Mouse (Mus musculus) embryonic fibroblast, embryonic 13.5 days (primary cell): ENCODE measurements at regions not wholly inside any gene's neighbourhood (a gene's known extent, or its start where the extent isn't known, plus 50 kb on each side); places are given as distances from the start of the nearest gene placed in this dataset.

Experiments used
- H3K27ac ChIP-seq: 2 replicates; pipeline ENCODE4 v1.5.1; 2012; ENCODE audit warnings: low read length, control low read depth, inconsistent platforms; ENCODE audit not compliant: insufficient read depth
- H3K4me1 ChIP-seq: 2 replicates; pipeline ENCODE4 v1.6.1; 2011; ENCODE audit warnings: low read length; ENCODE audit not compliant: control insufficient read depth, insufficient read depth
- H3K4me3 ChIP-seq: 2 replicates; pipeline ENCODE4 v1.5.1; 2011; ENCODE audit warnings: mild to moderate bottlenecking, control low read depth, low read length; ENCODE audit not compliant: insufficient read depth
- CTCF ChIP-seq: IDR thresholded peaks from 2 replicates; pipeline ENCODE4 v1.5.1; 2011; ENCODE audit warnings: mild to moderate bottlenecking, control low read depth, low read length, moderate library complexity, borderline replicate concordance; ENCODE audit not compliant: insufficient read depth
- POLR2A ChIP-seq: IDR thresholded peaks from 2 replicates; pipeline ENCODE4 v1.6.1; 2011; ENCODE audit warnings: low read depth, mild to moderate bottlenecking, control low read depth, low read length, moderate library complexity

GRCm38 (mm10) chr11:12757677-12758076 is 292.9 kb upstream of the Cobl start:
- Histone ChIP-seq H3K4me3 (no peak overlapping the region), H3K4me1 (no peaks in the 10 kb centered on the region), H3K27ac (no peak overlapping the region)
- no peak for TF ChIP-seq CTCF
- TF ChIP-seq POLR2A = no peak

- Histone ChIP-seq H3K27ac (no peak overlapping the region), H3K4me3 (no peak overlapping the region), H3K4me1 (no peaks in the 10 kb centered on the region)
- TF ChIP-seq CTCF = no peak
- TF ChIP-seq POLR2A = no peak
Observed at GRCm38 (mm10) chr11:12750016-12750415, 285.3 kb upstream of the Cobl start.

GRCm38 (mm10) chr11:12749245-12749644 is 284.5 kb upstream of the Cobl start:
- TF ChIP-seq CTCF = no peak
- no peak for TF ChIP-seq POLR2A
- no peak overlapping the region for H3K4me3 ChIP-seq
- no peaks in the 10 kb centered on the region for H3K4me1 ChIP-seq
- no peak overlapping the region for H3K27ac ChIP-seq

GRCm38 (mm10) chr11:12742159-12742523 is 277.4 kb upstream of the Cobl start:
- H3K4me3 ChIP-seq = no peak overlapping the region
- H3K4me1 ChIP-seq = no peaks in the 10 kb centered on the region
- H3K27ac ChIP-seq = no peak overlapping the region
- TF ChIP-seq POLR2A (no peak), CTCF (no peak)

GRCm38 (mm10) chr11:12741418-12742158 is 276.8 kb upstream of the Cobl start:
- TF ChIP-seq CTCF = no peak
- no peak for TF ChIP-seq POLR2A
- H3K4me3 ChIP-seq = no peak overlapping the region
- no peak overlapping the region for H3K27ac ChIP-seq
- no peaks in the 10 kb centered on the region for H3K4me1 ChIP-seq

- Histone ChIP-seq H3K27ac (no peak overlapping the region), H3K4me1 (no peaks in the 10 kb centered on the region), H3K4me3 (no peak overlapping the region)
- TF ChIP-seq POLR2A = no peak
- no peak for TF ChIP-seq CTCF
Observed at GRCm38 (mm10) chr11:12734274-12734673, 269.5 kb upstream of the Cobl start.

GRCm38 (mm10) chr11:12727293-12727692 is 262.5 kb upstream of the Cobl start:
- H3K4me1 ChIP-seq = no peaks in the 10 kb centered on the region
- TF ChIP-seq POLR2A = no peak
- TF ChIP-seq CTCF = no peak
- H3K27ac ChIP-seq = no peak overlapping the region
- H3K4me3 ChIP-seq = no peak overlapping the region

- Histone ChIP-seq H3K4me3 (no peak overlapping the region), H3K27ac (no peak overlapping the region), H3K4me1 (no peaks in the 10 kb centered on the region)
- TF ChIP-seq CTCF (no peak), POLR2A (no peak)
Observed at GRCm38 (mm10) chr11:12726492-12726891, 261.7 kb upstream of the Cobl start.

GRCm38 (mm10) chr11:12722320-12722719 is 257.6 kb upstream of the Cobl start:
- TF ChIP-seq POLR2A = no peak
- no peak for TF ChIP-seq CTCF
- H3K27ac ChIP-seq = peak overlapping the region; percentile 11; the same call in 1 of the 2 replicates
- no peak overlapping the region for H3K4me3 ChIP-seq
- no peaks in the 10 kb centered on the region for H3K4me1 ChIP-seq

GRCm38 (mm10) chr11:12720169-12720568 is 255.4 kb upstream of the Cobl start:
- no peaks in the 10 kb centered on the region for H3K4me1 ChIP-seq
- TF ChIP-seq POLR2A (no peak), CTCF (no peak)
- H3K27ac ChIP-seq = no peak overlapping the region
- H3K4me3 ChIP-seq = no peak overlapping the region
